ENCODE assay signal across 7 mouse cellular contexts in genomic region chr13:30085005-30085404, GRCm38 (mm10). TPM values are rescaled to one million over a fixed set of nuclear protein-coding genes. Genes with fewer than 3 reads are reported as not detected.
DNase-seq lines count a peak whose midpoint lies in the region; ATAC-seq lines count a peak whose summit lies in the region.

No protein-coding gene starts in this region.

- no peaks in the 10 kb centered on the region for H3K27me3 ChIP-seq in embryonic facial prominence, embryonic 11.5 days (ENCODE audit: control insufficient read depth, insufficient read depth, low read length)
- no peaks in the 10 kb centered on the region for H3K27me3 ChIP-seq in midbrain, embryonic 12.5 days

- ATAC-seq in embryonic facial prominence, embryonic 11.5 days (replicated peaks; ENCODE audit: insufficient number of reproducible peaks, low FRiP score, low TSS enrichment, low read depth), result peak; percentile 45; the same call in 1 of the 2 replicates
- ATAC-seq in midbrain, embryonic 12.5 days (ENCODE audit: low FRiP score, low read depth), result peak; percentile 88

- H3K4me2 ChIP-seq in embryonic facial prominence, embryonic 11.5 days (ENCODE audit: low read depth, low read length), result no peak overlapping the region
- H3K4me2 ChIP-seq in midbrain, embryonic 12.5 days (replicated peaks), result no peak overlapping the region

- H3K4me3 ChIP-seq in embryonic facial prominence, embryonic 11.5 days (ENCODE audit: low read depth, low read length), result no peak overlapping the region
- H3K4me3 ChIP-seq in midbrain, embryonic 12.5 days, result no peak overlapping the region

- DNase-seq in adrenal gland, postnatal 14 days, result peak; percentile 92
- DNase-seq in embryonic facial prominence, embryonic 11.5 days (ENCODE audit: low spot score), result peak; percentile 96
- peak; percentile 97 for DNase-seq in heart, adult 11 months
- DNase-seq in kidney, adult 11 months, result peak; percentile 73
- peak; percentile 89 for DNase-seq in left cerebral cortex, postnatal 4 days
- DNase-seq in skeletal muscle tissue, adult 2 months (ENCODE audit: low read depth, low spot score), result peak; percentile 87

- no peaks in the 10 kb centered on the region for H3K36me3 ChIP-seq in embryonic facial prominence, embryonic 11.5 days (replicated peaks; ENCODE audit: control insufficient read depth, insufficient read depth, low read depth, low read length)
- no peaks in the 10 kb centered on the region for H3K36me3 ChIP-seq in midbrain, embryonic 12.5 days

- no peak overlapping the region for H3K27ac ChIP-seq in embryonic facial prominence, embryonic 11.5 days (replicated peaks; ENCODE audit: low read depth, low read length)
- no peak overlapping the region for H3K27ac ChIP-seq in midbrain, embryonic 12.5 days (replicated peaks)

- no peaks in the 10 kb centered on the region; the same call in 1 of the 2 replicates for H3K4me1 ChIP-seq in embryonic facial prominence, embryonic 11.5 days (ENCODE audit: control insufficient read depth, insufficient read depth, low read length)
- H3K4me1 ChIP-seq in midbrain, embryonic 12.5 days, result peaks cover 6% of the 10 kb centered on the region

- no peaks in the 10 kb centered on the region for H3K9me3 ChIP-seq in embryonic facial prominence, embryonic 11.5 days (replicated peaks; ENCODE audit: control insufficient read depth, low read length)
- no peaks in the 10 kb centered on the region for H3K9me3 ChIP-seq in midbrain, embryonic 12.5 days

- WGBS in embryonic facial prominence, embryonic 11.5 days, result 2% methylated on average over 10 of the region's 10 CpGs
- 1% methylated on average over 10 of the region's 10 CpGs for WGBS in midbrain, embryonic 12.5 days

- intact Hi-C loops in left cerebral cortex, postnatal 4 days (cut with DNase I), result loop anchor here (10.0 kb wide), 1 partner anchor 100 kb away; the partner anchor contains the start of gene E2f3

- no peak overlapping the region for H3K9ac ChIP-seq in embryonic facial prominence, embryonic 11.5 days (replicated peaks; ENCODE audit: low read length)
- no peak overlapping the region for H3K9ac ChIP-seq in midbrain, embryonic 12.5 days (replicated peaks)

RNA-seq across cellular contexts. Expression of gene Mboat1, which starts 51.3 kb away (rescaled TPM):
- total RNA-seq in adrenal gland, postnatal 14 days (2021), result 3.5 and 5.1 TPM in 2 replicates
- 9.8 and 10.3 TPM in 2 replicates for polyA plus RNA-seq in embryonic facial prominence, embryonic 11.5 days (2014; fragmentation: Nextera tagmentation; extraction: Ambion mirVana)
- total RNA-seq in left cerebral cortex, postnatal 4 days (2021), result 1 to 10 TPM; 3.4 TPM
- polyA plus RNA-seq in midbrain, embryonic 12.5 days (2016; fragmentation: Nextera tagmentation; extraction: Ambion mirVana), result 5.1 and 8.5 TPM in 2 replicates
